Mouse (Mus musculus): ENCODE measurements around the gene Gm49378.

DNA sequence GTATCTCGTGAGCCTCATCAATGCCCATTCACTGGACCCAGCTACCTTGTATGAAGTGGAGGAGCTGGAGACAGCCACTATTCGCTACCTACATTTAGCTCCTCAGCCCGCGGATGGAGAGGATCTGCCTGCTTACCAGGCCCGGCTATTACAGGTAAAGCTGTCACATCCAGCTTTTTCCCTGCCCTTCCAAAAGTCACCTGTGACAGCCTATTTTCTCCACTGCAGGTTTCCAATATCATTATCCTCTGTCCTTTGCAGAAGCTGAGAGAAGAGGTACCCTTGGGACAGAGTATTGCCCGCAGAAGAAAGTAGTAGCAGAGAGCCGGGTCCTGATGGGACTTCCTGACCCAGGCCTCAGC, 34.4 kb downstream of the Gm49378 start, which contains the start of gene Irf9:
- no peak for TF ChIP-seq POLR2A (IDR thresholded peaks at IDR 0.05; ENCODE audit: control insufficient read depth, low read depth, low read length)
- TF ChIP-seq CTCF (IDR thresholded peaks at IDR 0.05; ENCODE audit: control insufficient read depth, insufficient read depth, insufficient replicate concordance, low read depth, low read length): no peak

All from testis, adult 2 months (tissue).